Mouse (Mus musculus) E14TG2a.4 (cell line): ENCODE measurements around the gene Gpsm3.

Source experiments
- CTCF ChIP-seq: conservative IDR thresholded peaks from 2 replicates; pipeline ENCODE4 v1.5.1; 2014; ENCODE audit warnings: low read length
- NANOG ChIP-seq: IDR thresholded peaks from 2 replicates; pipeline ENCODE4 v1.6.1; 2014; ENCODE audit warnings: borderline replicate concordance, low read length, mixed read lengths
- POU5F1 ChIP-seq: IDR thresholded peaks from 2 replicates; pipeline ENCODE4 v1.6.1; 2014; ENCODE audit warnings: low read length, borderline replicate concordance

- TF ChIP-seq POU5F1, result no peak
- TF ChIP-seq CTCF, result no peak
- no peak for TF ChIP-seq NANOG
Observed at GRCm38 (mm10) chr17:34561200-34561599, 28.4 kb upstream of the Gpsm3 start.
